Mouse (Mus musculus) midbrain, embryonic 11.5 days (tissue): ENCODE data around the gene Polr2m. TPM values are rescaled to one million over a fixed set of nuclear protein-coding genes. Genes with fewer than 3 reads are reported as not detected.
"Not testable (repeated sequence)": the region's sequence is repeated elsewhere in the genome, so short reads cannot be mapped to it uniquely, and the experiment has no call there.

ENCODE experiments used
- ATAC-seq: fragments of 200-750 bp; cut with Nextera tagmentation; 2 replicates; pipeline ENCODE4 v1.8.0; 2017; ENCODE audit warnings: moderate TSS enrichment, moderate library complexity; ENCODE audit not compliant: low FRiP score
- DNase-seq: peaks from one replicate; pipeline ENCODE4 v3.0.0; 2015; ENCODE audit warnings: low spot score; ENCODE audit errors: missing footprints
- H3K27ac ChIP-seq: fragments of 300-500 bp; sonication (generic); 2 replicates; pipeline ENCODE4 v1.5.1; 2014; ENCODE audit warnings: low read depth, low read length
- H3K27me3 ChIP-seq: fragments of 300-500 bp; sonication (generic); 2 replicates; pipeline ENCODE4 v1.6.1; 2014; ENCODE audit warnings: mild to moderate bottlenecking, low read length, moderate library complexity, mixed read lengths; ENCODE audit not compliant: control insufficient read depth, insufficient read depth
- H3K36me3 ChIP-seq: fragments of 300-500 bp; sonication (generic); 2 replicates; pipeline ENCODE4 v1.6.1; 2014; ENCODE audit warnings: mild to moderate bottlenecking, low read length, moderate library complexity, mixed read lengths; ENCODE audit not compliant: control insufficient read depth, insufficient read depth
- H3K4me1 ChIP-seq: fragments of 300-500 bp; sonication (generic); 2 replicates; pipeline ENCODE4 v1.6.1; 2014; ENCODE audit warnings: low read length; ENCODE audit not compliant: control insufficient read depth, insufficient read depth
- H3K4me2 ChIP-seq: fragments of 300-500 bp; sonication (generic); 2 replicates; pipeline ENCODE4 v1.6.1; 2014; ENCODE audit warnings: mild to moderate bottlenecking, moderate library complexity
- H3K4me3 ChIP-seq: fragments of 300-500 bp; sonication (generic); 2 replicates; pipeline ENCODE4 v1.5.1; 2014; ENCODE audit warnings: low read depth, low read length
- H3K9ac ChIP-seq: fragments of 300-500 bp; sonication (generic); 2 replicates; pipeline ENCODE4 v1.6.1; 2014; ENCODE audit warnings: low read length
- H3K9me3 ChIP-seq: fragments of 300-500 bp; sonication (generic); 2 replicates; pipeline ENCODE4 v1.6.1; 2016; ENCODE audit warnings: low read length; ENCODE audit not compliant: control insufficient read depth
- WGBS: fragments of 180-500 bp; shearing (Covaris S2); extraction: QIAGEN DNeasy Blood & Tissue Kit; methylation state at CpG from one replicate; pipeline ENCODE4 v1.1.7; 2014; 5-methylcytosine and 5-hydroxymethylcytosine counted together
- polyA plus RNA-seq: library from polyadenylated mRNA; unstranded; fragments of >200 nt; fragmentation: Nextera tagmentation; extraction: Ambion mirVana; gene quantifications from 2 replicates; pipeline ENCODE4 v1.2.1, GENCODE M21; 2014

Polr2m gene
- polyA plus RNA-seq, 1 experiment from 2014 or later: 475 TPM

DNA sequence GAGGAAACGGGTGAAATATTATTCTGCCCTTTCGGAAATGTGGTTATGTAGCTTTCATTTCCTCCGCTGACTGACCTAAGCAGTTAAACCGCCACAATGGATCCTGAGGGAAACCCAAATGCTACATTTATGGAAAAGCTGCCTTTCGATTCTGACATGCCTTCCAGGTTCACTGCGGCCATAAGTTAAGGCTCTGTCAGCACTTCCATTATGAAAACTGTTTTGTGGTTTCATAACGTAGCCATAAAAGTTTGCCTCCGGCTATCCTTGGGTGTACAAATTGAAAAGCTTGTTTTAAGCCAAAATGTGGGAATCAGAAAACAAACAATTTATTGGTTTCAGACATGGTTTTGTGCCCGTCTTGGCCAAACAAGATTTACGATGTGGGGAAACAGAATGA is 27.2 kb upstream of the Polr2m start:
- no peaks in the 10 kb centered on the region for H3K9me3 ChIP-seq
- no peaks in the 10 kb centered on the region for H3K36me3 ChIP-seq
- no peak overlapping the region for H3K4me2 ChIP-seq
- DNase-seq: no peak
- 93% methylated on average over 10 of the region's 10 CpGs for WGBS
- no peak overlapping the region for H3K9ac ChIP-seq
- no peaks in the 10 kb centered on the region for H3K27me3 ChIP-seq
- no peak overlapping the region for H3K4me3 ChIP-seq
- no peaks in the 10 kb centered on the region for H3K4me1 ChIP-seq
- ATAC-seq: no peak
- no peak overlapping the region for H3K27ac ChIP-seq

DNA sequence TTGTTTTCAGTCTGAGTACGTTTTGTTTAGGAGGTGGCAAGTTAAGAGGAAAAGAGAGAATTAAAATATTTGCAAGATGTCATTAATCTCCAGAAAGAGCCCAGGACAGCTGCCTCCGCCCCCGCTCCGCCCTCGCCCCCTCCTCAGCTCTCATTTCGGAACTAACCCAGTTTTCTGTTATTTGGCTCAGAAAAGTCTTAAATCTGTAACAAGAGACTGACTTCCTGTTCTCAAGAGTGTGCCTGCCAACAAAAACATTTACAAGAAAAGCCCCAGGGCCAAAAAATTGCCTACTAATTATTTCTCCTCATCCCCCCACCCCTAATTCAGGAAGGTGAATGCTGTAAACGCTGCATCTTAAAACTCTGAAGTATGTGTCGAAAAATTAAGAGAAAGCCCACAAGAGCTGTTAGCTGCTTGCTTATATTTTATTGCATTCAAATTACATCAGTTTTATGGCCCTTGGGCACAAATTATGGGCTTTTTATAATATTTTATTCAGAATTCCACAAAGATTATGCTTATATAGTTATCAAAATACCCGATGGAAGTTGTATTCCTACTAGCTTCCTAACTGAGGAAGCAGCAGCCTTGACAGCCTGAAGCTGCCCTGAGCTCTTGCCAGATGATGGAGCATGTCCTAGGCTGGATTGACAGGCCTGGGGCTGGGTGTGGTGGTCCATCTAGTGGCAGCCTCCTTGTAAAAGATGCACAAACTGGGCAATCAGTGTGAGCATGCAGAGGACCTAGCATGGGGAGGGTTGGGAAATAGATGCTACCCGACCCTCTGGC is 12.9 kb upstream of the Polr2m start:
- no peaks in the 10 kb centered on the region for H3K9me3 ChIP-seq
- 76% methylated on average over 10 of the region's 10 CpGs for WGBS
- no peak overlapping the region for H3K9ac ChIP-seq
- no peaks in the 10 kb centered on the region for H3K36me3 ChIP-seq
- no peak overlapping the region for H3K4me2 ChIP-seq
- H3K4me1 ChIP-seq: no peaks in the 10 kb centered on the region; the same call in 1 of the 2 replicates
- H3K27me3 ChIP-seq: no peaks in the 10 kb centered on the region
- DNase-seq (no peak), ATAC-seq (no peak)
- no peak overlapping the region for H3K4me3 ChIP-seq
- no peak overlapping the region for H3K27ac ChIP-seq

DNA sequence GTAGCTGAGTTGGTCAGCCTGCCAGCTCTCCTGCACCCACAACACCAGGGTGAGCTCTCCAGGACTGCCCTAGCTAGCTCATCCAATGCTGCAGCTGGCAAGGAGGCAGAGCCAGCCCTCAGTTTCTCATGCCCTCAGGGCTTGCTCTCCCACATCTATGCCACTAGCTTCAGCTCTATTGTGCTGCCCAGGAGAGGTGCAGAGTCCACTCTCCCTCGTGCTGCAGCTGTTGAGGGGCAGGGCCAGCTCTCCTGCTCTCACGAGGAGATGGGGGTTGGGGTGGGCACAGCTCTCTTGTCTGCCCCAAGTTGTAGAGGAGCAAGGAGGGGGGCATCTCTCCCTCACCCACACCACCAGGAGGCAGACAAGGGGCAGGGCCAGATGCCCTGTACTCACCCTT is 10.9 kb upstream of the Polr2m start:
- H3K27me3 ChIP-seq: no peaks in the 10 kb centered on the region
- H3K4me3 ChIP-seq: no peak overlapping the region
- 38% methylated on average over 2 of the region's 2 CpGs for WGBS
- no peaks in the 10 kb centered on the region for H3K9me3 ChIP-seq
- ATAC-seq (no peak), DNase-seq (no peak)
- H3K27ac ChIP-seq: no peak overlapping the region
- no peak overlapping the region for H3K9ac ChIP-seq
- peaks cover 6% of the 10 kb centered on the region; the same call in 1 of the 2 replicates for H3K4me1 ChIP-seq
- no peaks in the 10 kb centered on the region for H3K36me3 ChIP-seq
- no peak overlapping the region for H3K4me2 ChIP-seq

DNA sequence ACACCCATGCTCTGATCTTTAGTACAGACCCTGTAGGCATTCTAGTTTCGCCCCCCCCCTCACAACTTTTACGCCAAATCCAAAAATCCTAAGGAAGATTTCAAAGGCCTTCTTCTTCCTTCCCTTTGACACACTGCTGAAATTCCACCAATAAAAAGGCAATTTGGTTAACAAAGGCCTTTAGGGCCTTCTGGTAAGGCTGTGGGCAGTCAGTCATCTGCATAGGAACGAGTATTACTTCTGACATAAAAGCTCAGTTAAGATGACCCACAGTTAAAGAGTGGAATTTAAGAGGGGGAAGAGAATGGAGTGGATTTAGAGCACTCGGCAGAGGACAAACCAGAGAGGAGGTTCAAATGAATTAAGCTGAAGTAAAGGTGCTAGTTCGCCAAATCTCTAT is 8.0 kb upstream of the Polr2m start:
- no peak overlapping the region for H3K27ac ChIP-seq
- H3K36me3 ChIP-seq: no peaks in the 10 kb centered on the region
- ATAC-seq (no peak), DNase-seq (no peak)
- 51% methylated on average over 5 of the region's 5 CpGs for WGBS
- H3K9ac ChIP-seq: no peak overlapping the region
- H3K27me3 ChIP-seq: no peaks in the 10 kb centered on the region
- H3K4me2 ChIP-seq: no peak overlapping the region
- H3K9me3 ChIP-seq: no peaks in the 10 kb centered on the region
- peaks cover 6% of the 10 kb centered on the region; the same call in 1 of the 2 replicates for H3K4me1 ChIP-seq
- H3K4me3 ChIP-seq: no peak overlapping the region

DNA sequence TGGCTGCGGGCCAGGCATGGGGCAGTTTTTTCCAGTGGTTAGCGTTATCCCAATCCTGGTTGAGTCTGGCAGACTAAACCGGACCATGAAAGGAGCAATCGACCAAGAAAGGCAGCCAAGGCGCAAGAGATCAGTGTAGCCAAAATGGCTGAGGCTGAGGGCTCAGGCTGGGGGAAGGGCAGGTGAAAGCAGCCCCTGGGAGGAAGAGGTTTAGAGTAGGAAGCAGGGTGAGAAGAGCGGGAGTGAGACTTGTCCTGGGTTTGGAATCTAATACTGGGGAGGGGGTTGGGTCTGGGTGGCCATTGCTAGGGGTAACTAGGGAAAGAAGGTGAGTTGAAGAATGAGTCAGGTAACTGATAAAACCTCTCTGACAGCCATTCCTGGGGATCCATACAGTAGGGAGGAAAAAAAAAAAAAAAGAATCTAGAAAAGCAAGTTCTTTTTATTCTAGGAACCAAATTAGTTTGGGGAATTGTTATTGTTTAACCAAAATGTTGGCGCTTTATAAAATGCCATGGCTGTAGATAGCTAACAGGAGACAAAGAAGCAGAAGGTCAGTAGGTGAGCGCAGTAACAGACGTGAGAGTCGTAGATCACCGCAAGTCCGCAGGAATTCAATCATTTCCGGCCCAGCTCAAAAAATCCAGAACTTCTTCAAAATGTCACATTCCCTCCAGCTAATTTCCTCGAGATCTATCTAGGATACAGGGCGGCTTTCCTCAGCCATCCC is 6.7 kb upstream of the Polr2m start:
- Histone ChIP-seq H3K9me3 (no peaks in the 10 kb centered on the region), H3K27me3 (no peaks in the 10 kb centered on the region), H3K27ac (peak overlapping the region; percentile 44), H3K9ac (0 out of 2 replicates have a peak overlapping the region, but pooled peaks have one; percentile 24), H3K4me3 (no peak overlapping the region), H3K4me1 (peaks cover 6% of the 10 kb centered on the region; the same call in 1 of the 2 replicates), H3K4me2 (no peak overlapping the region), H3K36me3 (no peaks in the 10 kb centered on the region)
- DNase-seq (no peak), ATAC-seq (no peak)
- 80% methylated on average over 15 of the region's 15 CpGs for WGBS

DNA sequence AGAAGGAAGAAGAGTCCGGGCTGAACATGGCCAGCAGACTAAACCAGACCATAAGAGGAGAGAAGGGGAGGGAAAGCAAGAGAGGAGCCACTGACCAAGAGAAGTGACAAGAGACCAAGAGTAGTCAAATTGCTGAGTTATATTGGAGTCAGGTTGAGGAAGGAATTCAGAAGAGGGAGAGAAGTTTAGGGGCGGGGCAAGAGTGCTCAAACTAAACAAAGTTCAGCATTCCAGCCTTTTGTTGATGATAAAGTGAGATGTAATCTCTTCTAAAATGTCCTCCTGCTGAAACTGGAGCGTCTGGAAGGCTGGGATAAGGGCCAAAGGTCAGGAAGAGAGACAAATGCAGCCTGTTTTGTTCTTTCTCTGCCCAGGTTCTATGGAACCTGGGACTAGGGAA is 4.3 kb upstream of the Polr2m start:
- DNase-seq (no peak), ATAC-seq (no peak)
- H3K27ac ChIP-seq: no peak overlapping the region
- H3K4me3 ChIP-seq: no peak overlapping the region
- WGBS: 50% methylated on average over 3 of the region's 3 CpGs
- H3K4me2 ChIP-seq: no peak overlapping the region
- H3K4me1 ChIP-seq: peaks cover 9% of the 10 kb centered on the region; the same call in 1 of the 2 replicates
- H3K27me3 ChIP-seq: no peaks in the 10 kb centered on the region
- no peak overlapping the region for H3K9ac ChIP-seq
- no peaks in the 10 kb centered on the region for H3K9me3 ChIP-seq
- no peaks in the 10 kb centered on the region for H3K36me3 ChIP-seq

DNA sequence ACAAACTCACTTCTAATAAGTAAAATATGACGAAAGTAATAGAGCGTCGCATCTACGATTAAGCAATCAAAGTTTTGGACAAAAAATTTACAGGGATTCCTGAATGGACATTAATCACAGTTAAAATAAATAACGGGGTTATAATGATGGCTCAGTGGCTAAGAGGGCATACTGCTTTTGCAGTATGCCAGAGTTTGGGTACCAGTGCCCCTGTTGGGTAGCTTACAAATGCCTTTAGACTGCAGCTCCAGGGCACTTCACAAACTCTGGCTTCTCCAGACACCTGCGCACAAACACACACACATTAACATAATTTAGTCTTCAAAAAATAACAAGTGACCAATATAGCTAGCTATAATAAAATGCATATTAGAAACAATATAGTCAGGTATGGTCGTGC is 392 bp upstream of the Polr2m start:
- 42% methylated on average over 7 of the region's 7 CpGs for WGBS
- H3K27ac ChIP-seq: no peak overlapping the region

DNA sequence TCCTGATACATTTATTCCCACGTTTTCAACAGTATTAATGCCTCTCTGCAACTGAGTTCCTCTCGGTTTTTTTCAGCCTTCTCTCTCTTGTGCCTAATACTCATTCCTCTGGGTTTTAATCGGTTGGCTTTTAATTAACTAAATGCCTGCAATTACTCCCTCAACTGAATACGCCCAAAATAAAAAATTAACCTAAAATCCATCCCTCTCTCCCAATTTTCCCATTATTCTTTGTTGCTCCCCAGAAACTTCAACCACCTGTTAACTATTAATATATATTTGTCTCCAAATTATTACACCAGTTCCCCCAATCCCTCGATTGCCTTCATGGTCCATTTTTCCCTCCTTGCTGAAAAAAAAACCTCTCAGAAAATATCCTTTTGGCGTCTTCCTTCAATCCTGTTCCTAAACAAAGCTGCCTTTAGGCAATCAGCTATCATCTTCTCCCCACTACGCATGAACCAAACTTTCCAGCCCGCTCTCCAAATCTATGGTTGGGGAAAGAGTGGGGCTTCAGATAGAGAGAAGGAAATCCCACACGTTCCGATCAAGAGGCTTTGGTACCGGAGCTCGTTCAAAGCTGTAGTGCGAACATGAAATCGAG is 762 bp downstream of the Polr2m start:
- Histone ChIP-seq H3K27me3 (no peaks in the 10 kb centered on the region), H3K4me3 (peak overlapping the region; percentile 83), H3K27ac (peak overlapping the region; percentile 85), H3K4me1 (peaks cover 5% of the 10 kb centered on the region), H3K9me3 (no peaks in the 10 kb centered on the region), H3K36me3 (peaks cover 27% of the 10 kb centered on the region), H3K4me2 (peak overlapping the region; percentile 66), H3K9ac (peak overlapping the region; percentile 100)
- ATAC-seq (no peak), DNase-seq (no peak)
- 2% methylated on average over 14 of the region's 14 CpGs for WGBS

More for the DNA sequence above, 392 bp upstream of the Polr2m start:
- Histone ChIP-seq H3K36me3 (peaks cover 16% of the 10 kb centered on the region), H3K4me2 (peak overlapping the region; percentile 6; the same call in 1 of the 2 replicates), H3K4me1 (peaks cover 5% of the 10 kb centered on the region), H3K9me3 (no peaks in the 10 kb centered on the region), H3K4me3 (peak overlapping the region; percentile 83; the same call in 1 of the 2 replicates), H3K27me3 (no peaks in the 10 kb centered on the region), H3K9ac (peak overlapping the region; percentile 49; the same call in 1 of the 2 replicates)
- no peak for DNase-seq
- ATAC-seq: peak; percentile 48

DNA sequence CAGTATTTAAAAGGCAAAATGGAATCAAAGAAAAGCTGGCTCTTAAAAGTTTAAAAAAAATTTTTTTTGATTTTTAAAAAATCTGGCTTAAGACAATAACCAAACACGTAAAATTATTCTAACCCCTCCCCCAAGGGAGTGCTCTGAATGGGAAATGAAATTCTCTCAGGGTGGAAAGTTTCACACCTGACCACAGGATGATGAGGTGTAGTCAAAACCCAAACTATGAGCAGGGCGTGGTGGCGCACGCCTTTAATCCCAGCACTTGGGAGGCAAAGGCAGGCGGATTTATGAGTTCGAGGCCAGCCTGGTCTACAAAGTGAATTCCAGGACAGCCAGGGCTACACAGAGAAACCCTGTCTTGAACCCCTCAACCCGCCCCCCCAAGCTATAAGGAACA is 1.9 kb downstream of the Polr2m start:
- Histone ChIP-seq H3K4me2 (peak overlapping the region; percentile 66), H3K36me3 (peaks cover 38% of the 10 kb centered on the region), H3K4me3 (peak overlapping the region; percentile 83; the same call in 1 of the 2 replicates)
- not testable (repeated sequence) for H3K4me1 ChIP-seq, H3K27ac ChIP-seq, H3K9ac ChIP-seq, H3K9me3 ChIP-seq, DNase-seq, ATAC-seq, H3K27me3 ChIP-seq
- 89% methylated on average over 7 of the region's 7 CpGs for WGBS
